ENCODE assay signal across 8 mouse cellular contexts in the genomic region with DNA sequence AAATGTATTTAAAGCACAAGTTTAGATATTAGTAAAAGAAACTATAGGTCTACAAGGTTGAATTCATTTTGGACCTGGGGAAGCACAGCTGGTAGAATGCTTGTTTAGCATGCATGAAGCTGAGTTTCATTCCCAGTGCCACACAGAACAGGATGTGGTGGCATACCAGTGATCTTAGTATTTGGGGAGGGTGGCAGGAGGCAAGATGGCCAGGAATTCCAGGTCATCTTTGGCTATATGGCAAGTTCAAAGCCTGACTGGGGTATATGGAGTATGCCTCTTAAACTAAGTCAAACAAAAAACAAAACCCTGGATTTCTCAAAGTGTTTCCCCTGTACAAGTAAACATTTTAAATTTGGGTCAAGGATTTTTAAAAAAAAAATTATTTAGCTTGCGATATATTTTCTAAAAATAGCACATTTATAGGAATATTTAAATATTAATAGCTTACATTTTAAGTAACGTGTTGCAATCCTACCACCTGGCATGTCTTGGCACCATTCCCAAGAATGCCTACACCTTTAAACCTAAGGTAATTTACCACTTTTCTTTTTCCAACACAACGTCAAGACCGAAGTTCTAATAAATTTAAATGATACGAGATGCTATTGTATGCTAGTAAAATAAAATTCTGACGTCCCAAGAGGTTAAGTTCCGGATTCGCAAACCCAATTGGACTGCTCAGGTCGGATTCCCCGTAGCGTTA. TPM values are rescaled to one million over a fixed set of nuclear protein-coding genes. Genes with fewer than 3 reads are reported as not detected.
A peak's percentile ranks its signal among the peaks of the same experiment; 100 is the strongest.
DNase-seq lines count a peak whose midpoint lies in the region; ATAC-seq and TF ChIP-seq lines count a peak whose summit lies in the region.

No protein-coding gene starts in this region.

- H3K4me2 ChIP-seq in hindbrain, postnatal 0 days (ENCODE audit: low read depth, low read length), result peak overlapping the region; percentile 80
- peak overlapping the region; percentile 47 for H3K4me2 ChIP-seq in midbrain, embryonic 11.5 days

- peak overlapping the region; percentile 97 for H3K27ac ChIP-seq in hindbrain, postnatal 0 days
- peak overlapping the region; percentile 74; the same call in 1 of the 2 replicates for H3K27ac ChIP-seq in midbrain, embryonic 11.5 days (ENCODE audit: low read depth, low read length)

- no peak for TF ChIP-seq CTCF in hindbrain, postnatal 0 days (IDR thresholded peaks at IDR 0.05; ENCODE audit: low read depth)

- peak overlapping the region; percentile 89 for H3K4me3 ChIP-seq in hindbrain, postnatal 0 days (ENCODE audit: low read length)
- H3K4me3 ChIP-seq in midbrain, embryonic 11.5 days (ENCODE audit: low read depth, low read length), result peak overlapping the region; percentile 93

- peak overlapping the region; percentile 85; the same call in 1 of the 2 replicates for H3K9ac ChIP-seq in hindbrain, postnatal 0 days (replicated peaks; ENCODE audit: low read length)
- H3K9ac ChIP-seq in midbrain, embryonic 11.5 days (ENCODE audit: low read length), result peak overlapping the region; percentile 62

- H3K9me3 ChIP-seq in hindbrain, postnatal 0 days (ENCODE audit: low read length), result no peaks in the 10 kb centered on the region
- no peaks in the 10 kb centered on the region for H3K9me3 ChIP-seq in midbrain, embryonic 11.5 days (ENCODE audit: control insufficient read depth, low read length)

- no peaks in the 10 kb centered on the region for H3K36me3 ChIP-seq in hindbrain, postnatal 0 days (ENCODE audit: insufficient read depth, low read length)
- H3K36me3 ChIP-seq in midbrain, embryonic 11.5 days (ENCODE audit: control insufficient read depth, insufficient read depth, low read length), result no peaks in the 10 kb centered on the region

- H3K27me3 ChIP-seq in hindbrain, postnatal 0 days (ENCODE audit: insufficient read depth, low read length), result no peaks in the 10 kb centered on the region
- no peaks in the 10 kb centered on the region for H3K27me3 ChIP-seq in midbrain, embryonic 11.5 days (ENCODE audit: control insufficient read depth, insufficient read depth, low read length)

- 5% methylated on average over 11 of the region's 11 CpGs for WGBS in hindbrain, postnatal 0 days
- 14% methylated on average over 11 of the region's 11 CpGs for WGBS in midbrain, embryonic 11.5 days

- ATAC-seq in hindbrain, postnatal 0 days, result no peak
- no peak for ATAC-seq in midbrain, embryonic 11.5 days (ENCODE audit: low FRiP score)

- peaks cover 17% of the 10 kb centered on the region for H3K4me1 ChIP-seq in hindbrain, postnatal 0 days (ENCODE audit: insufficient read depth, low read length)
- H3K4me1 ChIP-seq in midbrain, embryonic 11.5 days (ENCODE audit: control insufficient read depth, insufficient read depth, low read length), result peaks cover 22% of the 10 kb centered on the region

- peak; percentile 74 for DNase-seq in heart, adult 11 months
- no peak for DNase-seq in heart, adult 18-20 months
- peak; percentile 20 for DNase-seq in 3134 (ENCODE audit: extremely low read depth, insufficient read length, low spot score)
- DNase-seq in cerebellum, postnatal 10 days, result peak; percentile 68 to 76
- DNase-seq in hindbrain, postnatal 0 days (ENCODE audit: low spot score), result peak; percentile 49
- no peak for DNase-seq in midbrain, embryonic 11.5 days (ENCODE audit: low spot score, missing footprints)
- DNase-seq in left cerebral cortex, adult 9 months (ENCODE audit: low spot score in 2 of 2), result no peak
- no peak for DNase-seq in thymus, adult 18-20 months

RNA-seq across cellular contexts. Expression of a gene that starts 1.3 kb away (rescaled TPM):
- 10 to 100 TPM; 45.5 to 46.7 TPM for total RNA-seq in heart, adult 18-20 months (2021)
- 24.2 and 26.0 TPM in 2 replicates for total RNA-seq in hindbrain, postnatal 0 days (2014; rRNA removed)
- polyA plus RNA-seq in hindbrain, postnatal 0 days (2015; fragmentation: Nextera tagmentation; extraction: Ambion mirVana), result 6.1 TPM in 2 replicates
- polyA plus RNA-seq in midbrain, embryonic 11.5 days (2014; fragmentation: Nextera tagmentation; extraction: Ambion mirVana), result 22.2 and 22.7 TPM in 2 replicates

Comparison
In these comparisons a context has a peak if more than half of its experiments do, and no peak if none do; other contexts are left out.
1. DNase-seq: peak in heart, adult 11 months (single experiment), 3134 (single experiment), cerebellum, postnatal 10 days (2 of 2) and hindbrain, postnatal 0 days (single experiment); none in heart, adult 18-20 months (0 of 2), midbrain, embryonic 11.5 days (single experiment), left cerebral cortex, adult 9 months (0 of 2) and thymus, adult 18-20 months (0 of 2).